Mouse (Mus musculus): ENCODE measurements at regions not wholly inside any gene's neighbourhood (a gene's known extent, or its start where the extent isn't known, plus 50 kb on each side); places are given as distances from the start of the nearest gene placed in this dataset.

GRCm38 (mm10) chr13:119378404-119379037 is 49.9 kb upstream of the Paip1 start:
- Histone ChIP-seq H3K4me1 (ENCODE audit: insufficient read depth) (no peaks in the 10 kb centered on the region), H3K4me2 (ENCODE audit: low read depth) (no peak overlapping the region), H3K27me3 (ENCODE audit: insufficient read depth, low read length) (no peaks in the 10 kb centered on the region), H3K9ac (no peak overlapping the region), H3K27ac (ENCODE audit: low read depth, low read length) (no peak overlapping the region), H3K36me3 (ENCODE audit: insufficient read depth) (peaks cover 10% of the 10 kb centered on the region), H3K4me3 (ENCODE audit: low read depth, low read length) (no peak overlapping the region), H3K9me3 (ENCODE audit: low read length) (no peaks in the 10 kb centered on the region)
- ATAC-seq (peak; percentile 48), DNase-seq (peak; percentile 76)
- 58% methylated on average over 5 of the region's 5 CpGs for WGBS
- TF ChIP-seq CTCF (IDR thresholded peaks at IDR 0.05; ENCODE audit: low read depth): peak; percentile 76

Small RNA genes lying in the stretch of these regions (microRNA-seq; reads per million reads assigned to microRNA genes)
- gene Gm44488: 0 reads per million in 2 experiments
